Mouse (Mus musculus) liver (tissue): ENCODE data around the gene P3h1.

Experiments
- DNase-seq: peaks from one replicate; pipeline ENCODE4 v3.0.0-alpha.2; 2020; ENCODE audit warnings: mixed read lengths

The P3h1 gene

DNA sequence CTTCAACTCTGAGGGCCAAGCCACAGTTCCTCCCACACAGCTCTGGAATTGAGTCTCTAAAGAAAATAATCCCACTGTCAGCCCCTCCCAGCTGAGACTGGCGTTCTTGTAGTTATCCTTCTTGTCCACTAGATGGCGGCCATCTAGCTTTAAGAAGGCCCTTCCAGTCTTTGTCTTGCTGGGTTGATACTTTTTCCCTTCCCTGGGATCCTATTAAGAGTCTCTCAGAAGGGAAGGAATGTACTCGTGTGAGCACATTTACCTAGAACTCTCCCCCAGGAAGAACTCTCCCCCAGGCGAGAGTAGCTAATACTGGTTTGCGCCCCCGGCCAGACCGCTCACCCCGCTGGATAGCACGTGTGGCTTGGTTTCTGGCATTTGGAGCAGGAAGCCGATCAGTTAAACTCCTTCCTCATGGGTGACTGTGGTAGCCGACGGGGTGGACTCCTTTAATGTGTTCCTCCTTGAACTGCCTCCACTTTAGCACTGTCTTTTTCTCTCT is 6.5 kb downstream of the P3h1 start:
- no peak for DNase-seq

DNA sequence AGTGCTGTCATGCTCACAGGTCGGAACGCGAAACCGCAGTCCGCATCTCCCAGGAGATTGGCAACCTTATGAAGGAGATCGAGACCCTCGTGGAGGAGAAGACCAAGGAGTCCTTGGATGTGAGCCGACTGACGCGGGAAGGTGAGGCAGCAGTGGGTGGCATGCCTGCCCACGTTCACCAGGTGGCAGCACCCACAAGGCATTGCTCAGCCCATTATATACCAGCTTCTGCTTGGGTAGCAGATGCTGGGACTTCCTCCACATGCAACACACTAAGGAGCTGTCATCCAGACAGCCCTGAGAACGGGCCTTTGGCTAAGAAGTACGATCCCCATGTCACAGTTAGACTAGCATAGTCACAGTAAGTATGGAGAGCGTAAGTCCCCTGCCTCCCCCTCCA is 8.9 kb downstream of the P3h1 start:
- no peak for DNase-seq

DNA sequence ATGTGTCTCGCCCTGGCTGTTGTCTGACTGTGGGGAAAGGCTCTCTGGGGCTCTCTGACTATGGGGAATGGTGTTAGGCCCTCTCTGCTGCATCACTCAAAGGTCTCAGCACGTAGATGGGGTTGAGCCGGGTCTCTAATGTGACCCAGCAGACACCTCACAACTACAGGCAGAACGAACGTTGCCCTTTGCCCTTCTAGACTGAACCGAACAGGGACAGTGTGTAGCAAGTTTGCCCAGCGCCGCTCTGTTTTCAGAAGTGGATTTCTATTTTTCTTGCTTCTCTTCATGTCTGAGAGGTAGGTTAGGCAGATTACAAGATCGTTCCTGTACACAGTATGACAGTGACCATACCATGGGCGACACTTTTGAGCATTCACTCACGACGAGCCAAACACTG is 9.9 kb downstream of the P3h1 start:
- no peak for DNase-seq

GRCm38 (mm10) chr4:119244468-119245240 is 11.9 kb downstream of the P3h1 start:
- no peak for DNase-seq

DNA sequence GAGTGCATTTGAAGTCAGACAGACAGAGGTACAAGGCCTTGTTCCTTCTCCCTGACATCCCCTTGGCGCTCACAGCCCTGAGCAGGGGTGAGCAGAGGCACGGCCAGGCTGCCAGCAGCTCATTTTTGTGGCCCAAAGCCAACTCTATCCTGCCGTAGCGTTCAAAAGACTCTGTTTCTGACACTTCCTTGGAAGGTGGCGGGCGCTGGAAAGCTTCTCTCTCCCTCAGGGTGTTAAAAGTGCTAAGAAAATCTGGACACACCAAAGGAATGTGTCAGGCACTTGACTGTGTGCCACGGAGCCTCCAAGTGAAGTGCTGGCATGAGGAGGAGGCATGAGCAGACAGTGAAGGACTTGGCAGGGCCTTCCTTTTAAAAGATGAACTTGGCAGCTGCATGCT is 12.8 kb downstream of the P3h1 start:
- no peak for DNase-seq

- DNase-seq: no peak
Observed at GRCm38 (mm10) chr4:119245961-119246360, 13.2 kb downstream of the P3h1 start.

DNA sequence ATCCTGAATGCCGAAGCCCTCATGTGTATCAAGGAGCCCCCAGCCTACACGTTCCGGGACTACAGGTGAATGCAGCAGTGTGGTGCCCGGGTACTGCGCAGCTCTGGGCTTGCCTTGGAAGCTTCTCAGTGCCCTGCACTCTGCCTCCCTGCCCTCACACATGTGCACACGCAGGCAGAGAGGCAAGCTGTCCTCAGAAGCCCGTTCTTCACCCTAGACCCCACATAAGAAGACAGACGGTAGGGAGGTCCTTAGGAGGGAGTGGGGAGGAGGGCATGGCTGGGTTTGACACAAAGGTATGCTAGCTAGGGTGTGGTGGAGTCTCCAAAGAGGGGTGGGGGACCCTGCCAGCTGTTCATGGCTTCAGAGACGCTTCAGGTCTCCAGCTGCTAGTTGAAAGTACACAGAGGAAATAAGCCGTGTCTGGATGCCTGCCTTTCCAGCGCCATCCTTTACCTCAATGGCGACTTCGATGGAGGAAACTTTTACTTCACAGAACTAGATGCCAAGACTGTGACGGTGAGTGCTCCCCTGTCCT is 14.0 kb downstream of the P3h1 start:
- no peak for DNase-seq

GRCm38 (mm10) chr4:119247462-119248235 is 14.9 kb downstream of the P3h1 start:
- peak; percentile 70 for DNase-seq

- DNase-seq: no peak
Observed at GRCm38 (mm10) chr4:119248407-119248965, 15.8 kb downstream of the P3h1 start.

DNA sequence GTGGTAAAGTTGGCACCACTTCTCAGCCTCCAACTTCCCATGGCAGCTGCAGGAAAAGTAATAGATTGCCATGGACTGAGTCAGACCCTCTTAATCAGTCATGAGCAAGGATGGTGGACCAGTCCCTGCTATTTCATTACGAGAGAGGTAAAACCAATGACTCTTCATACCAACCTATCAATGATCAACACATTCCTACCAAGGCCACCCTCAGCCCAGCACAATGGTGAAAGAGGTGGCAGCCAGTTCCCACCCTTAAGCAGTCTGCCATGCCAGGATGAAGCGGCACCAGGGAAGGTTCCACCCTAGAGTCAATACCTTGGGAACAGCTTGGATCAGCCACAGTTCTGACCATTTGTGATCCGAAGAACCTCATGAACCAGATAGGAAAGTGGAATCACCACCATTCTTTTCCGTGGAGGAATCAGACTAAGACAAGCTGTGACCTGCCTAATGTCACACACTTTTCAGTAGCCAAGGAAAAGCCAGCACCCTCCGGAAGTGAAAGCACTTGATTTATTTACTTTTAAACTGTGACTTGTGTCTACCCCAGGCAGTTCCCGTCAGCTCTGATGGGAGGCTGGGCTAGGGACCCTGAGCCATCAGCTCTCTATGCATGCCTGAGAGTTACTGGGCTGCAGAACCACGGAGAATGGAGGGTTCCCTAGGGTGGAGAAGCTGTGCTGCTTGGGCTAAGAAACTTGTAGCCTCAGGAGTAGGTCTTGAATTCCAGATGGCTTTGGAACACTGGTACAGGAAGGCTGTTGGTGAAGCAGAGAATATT is 19.5 kb downstream of the P3h1 start:
- DNase-seq: no peak

DNA sequence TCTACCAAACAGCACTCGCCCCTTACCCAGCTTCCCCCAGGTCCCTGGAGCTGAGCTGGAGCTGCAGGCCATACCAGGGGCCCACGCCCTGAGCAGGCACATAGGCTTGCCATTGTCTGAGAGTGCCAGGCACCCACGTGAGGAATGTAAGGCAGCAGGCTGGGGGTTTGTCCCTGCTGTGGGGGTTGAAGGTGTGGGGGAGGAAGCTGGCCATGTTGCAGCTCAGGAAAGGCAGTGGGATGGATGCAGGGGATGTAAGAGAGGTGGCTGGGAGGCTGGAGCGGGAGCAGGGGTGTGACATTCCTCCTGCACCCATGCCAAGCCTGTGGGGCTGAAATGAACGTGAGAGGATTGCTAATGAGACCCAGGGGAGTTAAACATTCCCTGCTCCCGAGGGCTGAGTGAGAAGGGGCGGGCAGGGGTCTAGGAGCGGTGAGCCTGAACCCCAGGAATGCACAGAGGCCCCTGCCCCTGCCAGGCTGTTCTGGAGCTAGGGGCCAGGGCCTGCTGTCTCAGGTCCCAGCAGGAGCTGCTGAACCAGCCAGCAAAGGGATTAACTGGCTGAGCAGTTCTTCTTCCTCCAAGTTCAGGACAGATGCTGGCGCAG is 21.4 kb downstream of the P3h1 start:
- DNase-seq: no peak

DNA sequence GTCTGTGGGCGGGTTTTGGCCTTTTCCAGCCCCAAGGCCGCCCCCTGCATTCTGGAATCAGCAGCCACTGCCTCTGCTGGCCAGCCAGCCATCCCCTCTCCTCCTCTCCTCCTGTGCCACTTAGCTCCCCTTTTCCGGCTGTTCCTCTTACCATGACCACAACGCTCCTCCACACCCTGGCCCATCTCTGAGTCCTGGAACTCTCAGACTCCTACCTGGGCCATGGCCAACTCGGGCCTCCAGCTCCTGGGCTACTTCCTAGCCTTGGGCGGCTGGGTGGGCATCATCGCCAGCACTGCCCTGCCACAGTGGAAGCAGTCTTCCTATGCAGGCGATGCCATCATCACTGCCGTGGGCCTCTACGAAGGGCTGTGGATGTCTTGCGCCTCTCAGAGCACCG is 22.6 kb downstream of the P3h1 start, which contains the start of gene Cldn19:
Cldn19 (plus strand) TSS at position 64 of the 400 bp plus-strand sequence.
- DNase-seq: no peak

GRCm38 (mm10) chr4:119257083-119257482 is 24.4 kb downstream of the P3h1 start:
- DNase-seq: no peak

- no peak for DNase-seq
Observed at GRCm38 (mm10) chr4:119259344-119260254, 26.9 kb downstream of the P3h1 start.

DNA sequence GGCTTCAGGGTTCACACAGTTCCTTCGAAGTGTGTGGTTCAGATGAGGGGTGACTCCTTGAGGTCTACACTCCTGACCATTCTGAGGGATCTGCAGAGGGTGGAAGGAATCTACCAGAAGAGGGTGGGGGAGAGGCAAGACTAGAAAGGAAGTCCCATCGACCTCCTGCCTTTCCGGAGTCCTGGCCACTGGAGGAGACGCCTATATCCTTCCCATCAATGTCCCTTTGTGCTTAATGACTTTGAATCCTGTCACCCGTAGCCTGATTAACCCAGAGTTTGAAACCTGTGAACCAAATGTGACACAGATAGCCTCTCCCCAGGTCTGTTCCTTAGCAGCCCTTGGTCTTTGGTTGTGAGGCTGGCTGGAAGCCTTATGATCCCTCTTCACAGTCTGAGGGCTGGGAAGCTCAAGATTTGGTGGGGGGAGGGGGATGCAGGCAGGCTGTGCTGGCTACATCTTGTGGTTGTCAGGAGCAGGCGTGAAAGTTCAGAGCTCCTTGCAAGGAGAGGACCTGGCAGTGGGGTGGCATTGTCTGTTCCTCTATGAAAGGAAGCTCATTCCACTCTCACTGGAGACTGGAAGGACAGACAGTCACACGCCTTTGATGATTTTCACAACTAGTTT is 28.5 kb downstream of the P3h1 start:
- DNase-seq: no peak

- no peak for DNase-seq
Observed at GRCm38 (mm10) chr4:119262483-119262882, 29.8 kb downstream of the P3h1 start.

GRCm38 (mm10) chr4:119263459-119263858 is 30.7 kb downstream of the P3h1 start:
- DNase-seq: no peak

DNA sequence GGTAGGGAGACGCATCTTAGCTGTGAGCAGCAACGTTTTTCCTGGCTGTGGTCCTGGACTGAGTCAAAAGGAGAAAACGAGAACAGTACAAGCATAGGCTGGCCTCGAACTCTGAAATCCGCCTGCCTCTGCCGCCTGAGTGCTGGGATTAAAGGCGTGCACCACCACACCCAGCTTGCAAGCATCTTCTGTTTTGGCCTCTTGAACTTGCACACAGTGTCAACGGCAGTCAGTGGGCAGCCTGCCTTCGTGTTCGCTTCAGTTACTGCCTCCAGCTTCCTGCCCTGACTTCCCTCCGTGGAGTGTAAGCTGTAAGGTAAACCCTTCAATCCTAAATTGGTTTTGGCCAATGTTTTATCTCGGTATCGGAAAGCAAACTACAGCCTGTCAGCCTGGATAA is 33.9 kb downstream of the P3h1 start:
- DNase-seq: no peak

GRCm38 (mm10) chr4:119274627-119275026 is 41.9 kb downstream of the P3h1 start:
- DNase-seq: no peak

DNA sequence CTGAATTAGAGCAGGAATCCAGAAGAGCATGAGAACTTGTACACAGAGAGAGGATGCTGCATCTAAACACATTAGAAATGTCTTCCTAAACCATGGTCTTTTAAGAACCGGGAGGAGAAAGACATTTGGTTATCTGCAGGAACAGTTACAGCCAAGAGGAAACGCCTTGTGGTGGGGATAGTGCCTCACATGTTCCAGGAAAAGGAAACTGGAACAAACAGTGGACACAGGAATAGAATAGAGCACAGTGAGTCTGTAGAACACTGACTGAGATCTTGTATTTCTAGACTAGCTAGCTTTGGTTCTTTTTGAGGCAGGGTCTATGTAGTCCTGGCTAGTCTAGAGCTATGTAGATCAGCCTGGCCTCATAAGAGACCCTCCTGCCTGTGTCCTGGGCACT is 42.5 kb downstream of the P3h1 start:
- DNase-seq: no peak

DNA sequence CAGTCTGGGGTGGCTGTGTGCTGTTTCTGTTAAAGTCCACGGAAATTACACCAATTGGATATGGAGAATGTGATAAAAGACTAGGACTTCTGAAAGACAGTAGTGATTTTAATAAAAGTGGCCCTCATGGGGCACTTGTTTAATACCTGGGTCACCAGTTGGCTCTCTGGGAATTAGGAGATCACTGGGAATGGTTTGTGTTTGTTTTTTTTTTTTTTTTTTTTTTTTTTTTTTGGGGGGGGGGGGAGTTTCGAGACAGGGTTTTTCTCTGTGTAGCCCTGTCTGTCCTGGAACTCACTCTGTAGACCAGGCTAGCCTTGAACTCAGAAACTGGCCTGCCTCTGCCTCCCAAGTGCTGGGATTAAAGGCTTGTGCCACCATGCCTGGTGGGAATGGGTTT is 43.0 kb downstream of the P3h1 start:
- DNase-seq: no peak
